Mouse (Mus musculus): ENCODE data around the gene Tmod4.

GRCm38 (mm10) chr3:95177583-95177982 is 53.3 kb downstream of the Tmod4 start:
- TF ChIP-seq POLR2A (IDR thresholded peaks at IDR 0.05; ENCODE audit: low read depth, low read length) = no peak
- TF ChIP-seq CTCF (conservative IDR thresholded peaks at IDR 0.05; ENCODE audit: insufficient read depth, insufficient read length, low read depth, low read length) = no peak
